Mouse (Mus musculus) hindbrain, embryonic 12.5 days (tissue): ENCODE measurements around the gene Napa. TPM values are rescaled to one million over a fixed set of nuclear protein-coding genes. Genes with fewer than 3 reads are reported as not detected.

ENCODE experiments used
- ATAC-seq: fragments of 200-750 bp; cut with Nextera tagmentation; 2 replicates; pipeline ENCODE4 v1.8.0; 2017; ENCODE audit warnings: moderate TSS enrichment; ENCODE audit not compliant: low FRiP score
- H3K27ac ChIP-seq: fragments of 300-500 bp; sonication (generic); 2 replicates; pipeline ENCODE4 v1.5.1; 2016; ENCODE audit warnings: mild to moderate bottlenecking
- H3K27me3 ChIP-seq: fragments of 300-500 bp; sonication (generic); 2 replicates; pipeline ENCODE4 v1.6.1; 2016; ENCODE audit warnings: mild to moderate bottlenecking
- H3K36me3 ChIP-seq: fragments of 300-500 bp; sonication (generic); 2 replicates; pipeline ENCODE4 v1.6.1; 2016; ENCODE audit warnings: mild to moderate bottlenecking
- H3K4me1 ChIP-seq: fragments of 300-500 bp; sonication (generic); 2 replicates; pipeline ENCODE4 v1.6.1; 2016
- H3K4me2 ChIP-seq: fragments of 300-500 bp; sonication (generic); replicated peaks from 2 replicates; pipeline ENCODE4 v1.6.1; 2016; ENCODE audit warnings: mild to moderate bottlenecking
- H3K4me3 ChIP-seq: fragments of 300-500 bp; sonication (generic); 2 replicates; pipeline ENCODE4 v1.5.1; 2016; ENCODE audit warnings: mild to moderate bottlenecking
- H3K9ac ChIP-seq: fragments of 300-500 bp; sonication (generic); 2 replicates; pipeline ENCODE4 v1.6.1; 2016; ENCODE audit warnings: mild to moderate bottlenecking, moderate library complexity
- H3K9me3 ChIP-seq: fragments of 300-500 bp; sonication (generic); replicated peaks from 2 replicates; pipeline ENCODE4 v1.6.1; 2016; ENCODE audit warnings: mild to moderate bottlenecking
- WGBS: fragments of 180-500 bp; shearing (Covaris S2); methylation state at CpG from one replicate; pipeline ENCODE4 v1.1.7; 2016; 5-methylcytosine and 5-hydroxymethylcytosine counted together
- polyA plus RNA-seq: library from polyadenylated mRNA; unstranded; fragments of >200 nt; fragmentation: Nextera tagmentation; extraction: Ambion mirVana; gene quantifications from 2 replicates; pipeline ENCODE4 v1.2.1, GENCODE M21; 2016

Gene Napa
- polyA plus RNA-seq, 1 experiment from 2014 or later: 182 TPM

DNA sequence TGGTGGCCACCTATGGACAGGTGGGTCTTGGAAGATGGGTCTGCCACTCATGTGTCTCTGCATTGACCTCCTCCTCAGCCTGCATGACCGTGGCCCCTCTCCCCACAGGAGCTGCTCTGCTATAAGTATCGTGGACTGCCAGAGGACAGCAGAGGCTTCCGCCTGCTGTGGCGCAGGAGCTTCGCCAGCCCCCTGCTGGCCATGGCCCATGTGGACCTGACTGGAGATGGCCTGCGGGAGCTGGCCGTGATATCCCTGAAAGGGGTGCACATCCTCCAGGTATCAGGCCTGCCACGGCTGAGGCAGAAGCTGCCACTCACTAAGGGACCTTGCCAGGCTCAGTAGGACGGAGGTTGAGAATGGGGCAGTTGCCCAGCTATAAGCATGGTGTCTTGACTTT lies 27.6 kb downstream of the Napa start:
- Histone ChIP-seq H3K27ac (no peak overlapping the region), H3K4me2 (no peak overlapping the region), H3K36me3 (peaks cover 9% of the 10 kb centered on the region), H3K4me1 (peaks cover 17% of the 10 kb centered on the region), H3K27me3 (no peaks in the 10 kb centered on the region), H3K9ac (no peak overlapping the region), H3K4me3 (no peak overlapping the region), H3K9me3 (no peaks in the 10 kb centered on the region)
- 78% methylated on average over 9 of the region's 9 CpGs for WGBS
- ATAC-seq: no peak

DNA sequence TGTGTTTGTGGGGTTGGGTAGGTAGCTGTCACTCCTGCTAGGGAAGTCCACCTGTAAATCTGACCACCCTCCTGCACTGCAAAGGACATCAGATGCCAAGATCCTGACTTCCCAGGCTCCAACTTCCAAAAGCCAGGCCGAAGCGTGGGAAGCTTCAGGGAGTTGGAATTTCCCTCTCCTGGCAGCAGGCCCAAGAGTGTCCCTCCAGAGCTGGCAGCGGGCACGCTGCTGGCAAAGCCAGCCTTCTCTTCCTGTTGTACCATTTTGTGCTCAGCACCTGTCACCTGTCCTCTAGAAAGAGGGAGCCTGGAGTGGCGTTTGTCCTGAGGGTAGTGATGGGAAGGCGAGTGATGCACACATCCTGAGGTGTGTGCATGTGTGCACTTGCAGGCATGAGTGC lies 30.1 kb downstream of the Napa start:
- Histone ChIP-seq H3K9me3 (no peaks in the 10 kb centered on the region), H3K27ac (no peak overlapping the region), H3K4me1 (peaks cover 42% of the 10 kb centered on the region), H3K4me3 (no peak overlapping the region), H3K27me3 (no peaks in the 10 kb centered on the region), H3K36me3 (peaks cover 9% of the 10 kb centered on the region), H3K4me2 (no peak overlapping the region), H3K9ac (no peak overlapping the region)
- ATAC-seq: no peak
- WGBS: 91% methylated on average over 6 of the region's 6 CpGs

DNA sequence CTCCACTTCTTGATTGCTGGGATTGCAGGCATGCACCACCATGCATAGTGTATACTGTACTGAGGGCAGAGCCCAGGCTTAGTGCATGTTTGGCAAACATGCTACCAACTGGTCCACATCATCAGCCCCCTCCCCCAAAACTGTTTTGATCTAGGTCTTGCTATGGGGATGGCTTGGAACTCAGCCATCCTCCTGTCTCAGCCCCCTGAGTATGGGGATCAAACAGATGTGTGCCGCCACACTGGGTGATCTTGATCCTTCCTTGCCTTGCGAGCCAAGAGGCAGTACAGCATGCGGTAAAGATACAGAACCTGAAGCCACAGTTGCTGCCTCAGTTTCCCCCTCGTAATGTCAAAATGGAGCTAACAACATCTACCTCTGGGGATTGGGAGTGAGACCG lies 30.6 kb downstream of the Napa start:
- Histone ChIP-seq H3K27ac (peak overlapping the region; percentile 90), H3K36me3 (peaks cover 9% of the 10 kb centered on the region), H3K4me3 (no peak overlapping the region), H3K27me3 (no peaks in the 10 kb centered on the region), H3K4me2 (peak overlapping the region; percentile 74), H3K9ac (no peak overlapping the region), H3K4me1 (peaks cover 48% of the 10 kb centered on the region), H3K9me3 (no peaks in the 10 kb centered on the region)
- WGBS: 67% methylated on average over 5 of the region's 5 CpGs
- no peak for ATAC-seq

DNA sequence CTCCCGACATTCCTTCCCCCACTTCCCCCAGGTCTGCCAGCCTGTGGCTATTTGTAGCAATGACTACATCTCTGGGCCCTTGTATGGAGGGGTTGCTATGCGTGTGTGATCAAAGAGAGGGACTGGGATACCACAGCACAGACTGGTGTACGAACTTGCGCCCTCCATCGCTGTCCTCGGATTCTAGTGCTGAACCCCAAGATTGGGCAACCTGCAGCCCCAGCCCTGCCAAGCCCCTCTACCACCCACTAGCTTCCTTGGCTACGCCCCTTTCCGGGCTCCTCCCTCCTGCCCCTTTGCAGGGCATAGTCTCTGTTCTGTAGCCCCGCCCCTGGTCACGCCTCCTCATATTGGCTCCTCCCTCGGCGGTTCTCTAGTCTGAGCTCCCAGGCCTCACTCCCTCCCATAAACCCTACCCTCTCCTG lies 31.2 kb downstream of the Napa start, which contains the start of gene Slc8a2:
Gene Slc8a2 (plus strand): TSS at position 406 of the 425 bp plus-strand sequence.
- 2% methylated on average over 12 of the region's 12 CpGs for WGBS
- H3K4me1 ChIP-seq: peaks cover 53% of the 10 kb centered on the region
- peak; percentile 84 for ATAC-seq

DNA sequence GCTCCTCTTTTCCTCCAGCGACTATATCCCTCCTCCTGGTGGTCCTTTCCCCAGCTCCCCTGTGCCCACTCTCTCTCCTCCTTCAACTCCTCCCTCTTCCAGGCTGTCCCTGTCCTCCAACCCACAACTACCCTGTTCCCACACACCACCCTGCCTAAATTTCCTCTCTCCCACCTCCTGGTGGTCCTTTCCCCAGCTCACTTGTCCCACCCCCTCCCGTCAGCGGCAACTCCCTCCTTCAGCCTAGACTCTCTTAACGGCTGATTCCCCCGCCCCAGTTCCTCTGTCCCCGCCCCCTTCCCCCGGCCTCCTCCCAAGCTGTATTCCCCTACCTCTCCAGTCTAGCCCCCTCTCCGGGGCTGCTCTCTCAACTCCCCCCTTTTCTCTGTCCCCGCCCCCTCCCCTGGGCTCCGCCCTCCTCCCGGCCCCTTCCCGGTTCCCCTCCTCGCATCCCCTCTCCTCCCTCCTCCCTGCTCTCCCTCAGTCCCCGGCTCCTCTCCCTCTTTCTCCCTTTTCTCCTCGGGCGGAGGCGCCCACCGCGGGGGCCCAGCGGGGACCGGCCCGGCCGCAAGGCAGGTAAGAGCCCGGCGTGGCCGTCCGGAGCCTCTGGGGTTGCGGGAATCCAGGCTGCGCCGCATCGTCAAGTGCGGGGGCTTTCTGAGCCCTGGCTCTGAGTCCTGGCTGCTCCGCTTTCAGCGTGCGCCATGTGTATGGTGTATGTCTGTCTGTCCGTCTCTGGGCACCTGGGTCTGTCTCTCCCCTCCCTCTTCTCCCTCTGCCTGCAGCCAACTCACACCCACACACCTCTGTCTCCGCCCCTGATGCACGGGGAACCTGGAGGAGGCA lies 31.8 kb downstream of the Napa start:
- Histone ChIP-seq H3K27me3 (no peaks in the 10 kb centered on the region), H3K36me3 (peaks cover 9% of the 10 kb centered on the region), H3K4me3 (peak overlapping the region; percentile 71), H3K9ac (peak overlapping the region; percentile 85), H3K9me3 (no peaks in the 10 kb centered on the region), H3K27ac (peak overlapping the region; percentile 90), H3K4me2 (peak overlapping the region; percentile 74), H3K4me1 (peaks cover 58% of the 10 kb centered on the region)
- WGBS: 0% methylated on average over 34 of the region's 38 CpGs
- peak; percentile 76 for ATAC-seq

More for the DNA sequence above, 31.2 kb downstream of the Napa start, which contains the start of gene Slc8a2:
- peak within 1 kb of the TSS; percentile 71 for H3K4me3 ChIP-seq
- no peaks in the 10 kb centered on the region for H3K27me3 ChIP-seq
- peak within 1 kb of the TSS; percentile 90 for H3K27ac ChIP-seq
- no peaks in the 10 kb centered on the region for H3K9me3 ChIP-seq
- peaks cover 9% of the 10 kb centered on the region for H3K36me3 ChIP-seq
- peak within 1 kb of the TSS; percentile 85 for H3K9ac ChIP-seq
- H3K4me2 ChIP-seq: peak within 1 kb of the TSS; percentile 74

DNA sequence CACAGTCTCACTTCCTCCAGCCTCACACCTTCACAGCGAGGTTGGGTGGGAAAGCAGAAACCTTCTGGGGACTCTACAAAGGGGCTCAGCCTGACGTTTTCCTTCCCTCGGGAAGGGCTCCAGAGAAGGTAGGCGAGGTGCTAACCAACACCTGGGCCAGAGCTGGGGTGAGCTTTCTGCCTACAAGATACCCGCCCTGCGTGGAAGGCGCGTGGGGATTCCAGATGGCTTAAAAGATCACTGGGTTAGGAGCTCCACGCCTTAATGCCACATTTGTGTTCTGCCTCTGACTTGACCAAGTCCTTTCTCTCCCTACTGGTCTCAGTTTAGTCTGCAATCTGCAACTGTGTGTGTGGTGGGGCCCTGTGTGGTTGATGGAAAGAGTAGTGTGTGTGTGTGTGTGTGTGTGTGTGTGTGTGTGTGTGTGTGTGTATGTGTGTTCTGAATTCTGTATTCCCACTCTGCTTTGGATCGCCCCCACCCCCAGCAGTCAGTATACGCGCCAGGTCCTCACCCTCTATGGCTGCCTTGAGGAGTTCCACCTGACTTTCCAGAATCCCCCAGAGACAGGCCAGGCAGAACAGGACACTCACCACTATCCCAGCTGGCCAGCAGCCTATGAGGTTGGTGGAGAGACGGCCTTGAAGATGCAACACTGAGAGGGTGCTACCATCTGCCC lies 32.8 kb downstream of the Napa start:
- H3K4me3 ChIP-seq: peak overlapping the region; percentile 71
- H3K4me2 ChIP-seq: peak overlapping the region; percentile 74
- no peaks in the 10 kb centered on the region for H3K9me3 ChIP-seq
- no peak for ATAC-seq
- H3K9ac ChIP-seq: peak overlapping the region; percentile 85
- peak overlapping the region; percentile 90; the same call in 1 of the 2 replicates for H3K27ac ChIP-seq
- WGBS: 38% methylated on average over 13 of the region's 13 CpGs
- no peaks in the 10 kb centered on the region for H3K36me3 ChIP-seq
- H3K4me1 ChIP-seq: peaks cover 67% of the 10 kb centered on the region
- H3K27me3 ChIP-seq: no peaks in the 10 kb centered on the region

DNA sequence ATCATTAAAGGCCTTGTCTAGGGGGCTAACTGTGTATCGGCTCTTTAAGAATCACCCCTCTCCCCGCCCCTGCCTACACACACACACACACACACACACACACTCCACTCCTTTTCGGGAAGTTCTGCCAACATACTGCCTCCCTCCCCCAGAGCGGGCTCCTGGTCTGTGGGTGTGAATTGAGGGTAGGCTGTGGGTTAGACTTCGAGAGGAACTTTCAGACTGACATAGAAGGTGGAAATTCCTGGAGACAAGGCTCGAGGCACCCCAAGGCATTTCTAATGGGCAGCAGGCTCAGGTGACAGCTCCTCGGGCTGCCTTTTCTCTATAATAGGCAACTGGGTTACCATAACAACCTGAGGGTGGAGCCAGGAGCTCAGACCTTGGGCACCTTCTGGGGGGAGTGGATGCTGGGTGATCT lies 33.9 kb downstream of the Napa start:
- 14% methylated on average over 5 of the region's 7 CpGs for WGBS

DNA sequence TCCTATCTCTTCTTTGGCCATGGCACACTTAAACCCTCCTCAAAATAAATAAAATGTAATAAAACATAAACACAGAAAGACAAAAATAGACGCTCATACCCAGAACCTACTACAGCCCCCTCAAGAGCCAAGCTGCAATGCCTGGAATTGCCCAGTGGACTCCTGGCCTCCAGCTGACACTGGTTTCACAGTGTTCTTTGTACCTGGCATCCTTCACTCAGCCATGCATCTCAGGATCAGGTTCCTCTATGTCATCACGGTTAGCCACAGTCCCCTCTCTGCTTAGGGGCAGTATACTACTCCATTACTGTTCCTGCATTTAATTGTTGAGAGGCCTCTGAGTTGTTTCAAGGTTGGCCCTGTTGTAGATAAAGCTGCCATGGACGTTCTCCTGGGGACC lies 34.7 kb downstream of the Napa start:
- Histone ChIP-seq H3K4me1 (peaks cover 69% of the 10 kb centered on the region), H3K9me3 (no peaks in the 10 kb centered on the region), H3K9ac (no peak overlapping the region), H3K27me3 (no peaks in the 10 kb centered on the region), H3K4me2 (peak overlapping the region; percentile 9; the same call in 1 of the 2 replicates), H3K27ac (0 out of 2 replicates have a peak overlapping the region, but pooled peaks have one; percentile 44), H3K4me3 (no peak overlapping the region), H3K36me3 (no peaks in the 10 kb centered on the region)
- WGBS: 71% methylated on average over 3 of the region's 3 CpGs
- no peak for ATAC-seq

More for the DNA sequence above, 33.9 kb downstream of the Napa start:
- Histone ChIP-seq H3K4me3 (peak overlapping the region; percentile 71), H3K9ac (peak overlapping the region; percentile 32; the same call in 1 of the 2 replicates), H3K4me2 (peak overlapping the region; percentile 74), H3K9me3 (no peaks in the 10 kb centered on the region), H3K36me3 (no peaks in the 10 kb centered on the region), H3K27ac (peak overlapping the region; percentile 58), H3K4me1 (peaks cover 69% of the 10 kb centered on the region), H3K27me3 (no peaks in the 10 kb centered on the region)
- ATAC-seq: no peak

DNA sequence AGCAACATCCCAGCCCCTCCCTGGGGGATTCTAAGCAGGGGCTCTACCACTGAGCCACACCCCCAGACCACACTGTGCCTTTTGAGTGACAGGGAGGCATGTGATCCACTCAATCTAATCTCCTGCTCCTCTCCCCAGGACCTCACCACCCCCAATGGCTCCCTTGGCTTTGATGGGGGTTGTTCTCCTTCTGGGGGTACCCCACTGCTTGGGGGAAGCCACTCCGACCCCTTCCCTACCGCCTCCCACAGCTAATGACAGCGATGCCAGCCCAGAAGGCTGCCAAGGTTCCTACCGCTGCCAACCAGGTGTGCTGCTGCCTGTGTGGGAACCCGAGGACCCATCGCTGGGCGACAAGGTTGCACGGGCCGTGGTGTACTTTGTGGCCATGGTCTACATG lies 35.4 kb downstream of the Napa start:
- Histone ChIP-seq H3K9ac (no peak overlapping the region), H3K27ac (peak overlapping the region; percentile 79), H3K36me3 (no peaks in the 10 kb centered on the region), H3K27me3 (no peaks in the 10 kb centered on the region), H3K4me2 (peak overlapping the region; percentile 9; the same call in 1 of the 2 replicates), H3K9me3 (no peaks in the 10 kb centered on the region), H3K4me1 (peaks cover 68% of the 10 kb centered on the region), H3K4me3 (no peak overlapping the region)
- no peak for ATAC-seq
- WGBS: 92% methylated on average over 9 of the region's 9 CpGs

DNA sequence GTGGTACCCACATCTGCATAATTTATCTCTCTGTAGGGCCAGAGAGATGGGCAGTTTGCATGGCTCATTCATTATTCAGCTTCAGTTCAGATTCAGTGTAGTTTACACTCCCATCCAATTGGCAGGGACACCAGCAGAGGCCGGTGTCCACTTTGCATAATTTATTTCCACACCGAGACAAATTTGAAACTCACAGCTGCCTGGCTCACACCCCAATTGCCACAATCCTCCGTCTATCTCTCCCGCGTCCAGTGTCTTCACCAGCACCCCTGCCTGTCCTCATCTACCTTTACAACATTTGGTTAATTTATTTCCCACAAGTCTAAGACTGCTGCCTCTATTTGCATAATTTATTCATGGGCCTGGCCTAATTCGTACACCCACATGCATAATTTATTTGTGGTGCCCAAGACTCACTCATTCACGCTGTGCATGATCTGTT lies 36.7 kb downstream of the Napa start:
- Histone ChIP-seq H3K27me3 (no peaks in the 10 kb centered on the region), H3K9ac (no peak overlapping the region), H3K36me3 (peaks cover 5% of the 10 kb centered on the region; the same call in 1 of the 2 replicates), H3K4me3 (0 out of 2 replicates have a peak overlapping the region, but pooled peaks have one; percentile 12), H3K27ac (peak overlapping the region; percentile 79), H3K4me1 (peaks cover 56% of the 10 kb centered on the region), H3K9me3 (no peaks in the 10 kb centered on the region), H3K4me2 (peak overlapping the region; percentile 9)
- ATAC-seq: peak; percentile 71
- 25% methylated on average over 7 of the region's 7 CpGs for WGBS

DNA sequence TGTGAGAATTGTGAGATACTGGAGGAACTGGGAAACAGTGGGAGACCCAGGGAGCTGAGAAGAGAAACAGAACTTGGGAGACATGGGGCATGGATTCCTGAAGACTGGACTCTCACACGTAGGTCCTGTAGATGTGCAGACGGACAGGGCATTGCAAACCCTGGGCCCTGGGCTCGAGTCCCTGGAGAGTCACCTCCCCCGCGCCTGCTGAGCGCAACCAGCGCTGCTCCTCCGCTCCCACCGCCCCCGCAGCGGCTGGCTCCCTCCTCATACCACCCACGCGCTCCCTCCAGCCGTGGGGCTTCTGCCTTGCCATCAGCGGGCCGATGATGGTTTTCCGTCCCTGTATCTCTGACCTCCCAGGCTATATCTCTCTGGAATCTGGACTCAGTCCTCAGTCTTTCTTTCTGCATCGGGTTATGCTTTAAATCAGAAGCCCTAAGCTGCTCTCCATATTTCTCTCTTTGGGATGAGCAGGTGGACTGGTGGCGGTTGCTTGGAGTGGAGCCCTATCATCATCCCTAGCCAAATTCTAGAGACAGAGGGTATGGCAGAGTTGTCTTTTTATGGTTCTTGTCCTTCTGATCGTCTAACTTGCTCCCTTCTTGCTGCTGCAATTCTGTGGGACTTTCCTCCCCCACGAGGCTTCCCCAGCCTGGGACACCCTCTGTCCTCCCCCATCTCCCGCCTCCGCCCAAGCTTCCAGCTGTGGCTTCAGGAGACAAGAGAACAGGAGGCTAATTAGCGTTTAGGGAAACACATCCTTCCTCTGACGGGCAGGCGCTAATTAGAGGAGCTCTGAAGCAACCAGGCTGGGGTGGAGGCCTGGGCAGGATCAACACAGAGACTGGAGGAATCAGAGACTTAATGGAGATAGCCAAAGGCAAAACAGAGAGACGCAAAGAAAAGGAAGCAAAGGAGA lies 48.5 kb downstream of the Napa start:
- Histone ChIP-seq H3K27ac (peak overlapping the region; percentile 49), H3K4me3 (no peak overlapping the region), H3K4me2 (no peak overlapping the region), H3K27me3 (peaks cover 6% of the 10 kb centered on the region), H3K36me3 (peaks cover 23% of the 10 kb centered on the region), H3K4me1 (peaks cover 10% of the 10 kb centered on the region), H3K9ac (no peak overlapping the region), H3K9me3 (no peaks in the 10 kb centered on the region)
- 0 out of 2 replicates have a peak, but pooled peaks have one; percentile 41 for ATAC-seq
- 33% methylated on average over 27 of the region's 27 CpGs for WGBS
